Mouse (Mus musculus) midbrain, embryonic 15.5 days (tissue): ENCODE measurements around the gene Jmjd1c. TPM values are rescaled to one million over a fixed set of nuclear protein-coding genes. Genes with fewer than 3 reads are reported as not detected.

Experiments
- ATAC-seq: fragments of 200-750 bp; cut with Nextera tagmentation; replicated peaks from 2 replicates; pipeline ENCODE4 v1.8.0; 2017; ENCODE audit warnings: moderate TSS enrichment
- H3K27ac ChIP-seq: fragments of 300-500 bp; sonication (generic); 2 replicates; pipeline ENCODE4 v1.5.1; 2015; ENCODE audit warnings: mild to moderate bottlenecking, inconsistent platforms
- H3K27me3 ChIP-seq: fragments of 300-500 bp; sonication (generic); replicated peaks from 2 replicates; pipeline ENCODE4 v1.6.1; 2015; ENCODE audit warnings: inconsistent platforms
- H3K36me3 ChIP-seq: fragments of 300-500 bp; sonication (generic); replicated peaks from 2 replicates; pipeline ENCODE4 v1.6.1; 2015; ENCODE audit warnings: inconsistent platforms
- H3K4me1 ChIP-seq: fragments of 300-500 bp; sonication (generic); 2 replicates; pipeline ENCODE4 v1.6.1; 2015; ENCODE audit warnings: inconsistent platforms
- H3K4me2 ChIP-seq: fragments of 300-500 bp; sonication (generic); 2 replicates; pipeline ENCODE4 v1.6.1; 2015; ENCODE audit warnings: inconsistent platforms, mild to moderate bottlenecking, moderate library complexity
- H3K4me3 ChIP-seq: fragments of 300-500 bp; sonication (generic); 2 replicates; pipeline ENCODE4 v1.5.1; 2015; ENCODE audit warnings: mild to moderate bottlenecking, inconsistent platforms
- H3K9ac ChIP-seq: fragments of 300-500 bp; sonication (generic); 2 replicates; pipeline ENCODE4 v1.6.1; 2015; ENCODE audit warnings: mild to moderate bottlenecking, inconsistent platforms
- H3K9me3 ChIP-seq: fragments of 300-500 bp; sonication (generic); 2 replicates; pipeline ENCODE4 v1.6.1; 2016; ENCODE audit warnings: inconsistent platforms
- WGBS: fragments of 180-500 bp; shearing (Covaris S2); methylation state at CpG from one replicate; pipeline ENCODE4 v1.1.7; 2015; ENCODE audit warnings: mixed read lengths; 5-methylcytosine and 5-hydroxymethylcytosine counted together
- polyA plus RNA-seq: library from polyadenylated mRNA; unstranded; fragments of >200 nt; fragmentation: Nextera tagmentation; extraction: Ambion mirVana; gene quantifications from 2 replicates; pipeline ENCODE4 v1.2.1, GENCODE M21; 2015

Jmjd1c gene
- polyA plus RNA-seq, 1 experiment from 2014 or later: 53.8 TPM

DNA sequence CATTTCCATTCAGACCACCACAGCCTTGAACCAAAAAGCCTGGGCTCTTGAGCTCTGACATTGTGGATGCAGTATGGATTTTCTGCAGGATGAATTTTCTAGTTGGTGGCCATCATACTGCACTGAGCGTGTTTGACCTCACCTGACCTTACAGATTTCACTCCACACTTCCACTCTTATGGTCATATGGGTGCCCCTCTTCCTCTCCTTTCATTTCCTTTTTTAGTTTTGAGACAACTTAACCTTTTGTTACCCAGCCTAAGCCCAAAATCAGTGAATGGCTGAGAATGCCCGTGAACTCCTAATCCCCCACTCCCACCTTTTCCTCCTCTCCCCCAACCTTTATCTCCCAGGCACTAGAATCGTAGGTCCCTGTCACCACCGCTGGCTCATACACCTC, 194.7 kb downstream of the Jmjd1c start:
- ATAC-seq: no peak
- H3K27ac ChIP-seq: no peak overlapping the region
- no peak overlapping the region for H3K4me3 ChIP-seq
- WGBS: 63% methylated on average over 4 of the region's 4 CpGs
- H3K36me3 ChIP-seq: no peaks in the 10 kb centered on the region
- H3K4me1 ChIP-seq: no peaks in the 10 kb centered on the region
- no peaks in the 10 kb centered on the region for H3K9me3 ChIP-seq
- H3K4me2 ChIP-seq: no peak overlapping the region
- H3K27me3 ChIP-seq: no peaks in the 10 kb centered on the region
- H3K9ac ChIP-seq: no peak overlapping the region

DNA sequence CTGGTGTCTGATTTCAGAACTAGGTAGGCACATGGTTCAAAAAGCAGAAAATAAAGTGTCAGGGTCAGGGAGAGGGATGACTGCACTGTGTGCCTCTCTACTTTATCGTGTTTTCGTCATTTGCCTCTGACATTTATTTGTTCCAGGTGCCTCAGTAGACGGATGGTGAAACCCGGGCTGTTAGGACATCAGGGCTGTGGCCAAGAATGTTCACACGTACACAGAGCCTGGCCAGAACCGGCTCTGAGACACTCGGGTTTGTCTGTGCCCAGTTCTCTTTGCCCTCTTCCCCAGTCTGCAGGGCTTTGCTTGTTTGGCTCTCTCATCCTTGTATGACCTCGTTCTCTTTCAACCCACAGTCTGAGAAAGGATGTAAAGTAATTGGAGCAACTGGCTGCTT, 195.2 kb downstream of the Jmjd1c start:
- H3K4me1 ChIP-seq: no peaks in the 10 kb centered on the region
- no peak for ATAC-seq
- H3K36me3 ChIP-seq: no peaks in the 10 kb centered on the region
- no peaks in the 10 kb centered on the region for H3K27me3 ChIP-seq
- H3K4me3 ChIP-seq: no peak overlapping the region
- H3K9ac ChIP-seq: no peak overlapping the region
- H3K27ac ChIP-seq: no peak overlapping the region
- WGBS: 82% methylated on average over 8 of the region's 8 CpGs
- no peaks in the 10 kb centered on the region for H3K9me3 ChIP-seq
- H3K4me2 ChIP-seq: no peak overlapping the region

DNA sequence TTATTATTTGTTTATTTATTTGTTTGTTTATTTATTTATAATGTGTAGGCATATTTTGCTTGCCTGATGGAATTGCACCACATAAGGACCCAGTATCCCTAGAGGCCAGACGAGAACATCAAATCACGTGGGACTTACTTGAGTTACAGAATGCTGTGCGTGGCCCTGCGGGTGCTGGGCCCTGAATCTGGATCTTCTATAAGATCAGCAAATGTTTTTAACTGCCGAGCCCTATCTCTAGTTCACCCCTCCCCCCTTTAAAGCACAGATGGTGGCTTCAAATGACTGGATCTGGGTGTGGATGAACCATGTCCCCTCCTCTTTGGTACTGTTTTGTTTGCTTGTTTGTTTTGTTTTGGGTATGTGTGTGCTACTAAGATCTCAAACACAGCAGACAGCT, 199.4 kb downstream of the Jmjd1c start:
- WGBS: 78% methylated on average over 5 of the region's 5 CpGs
- Histone ChIP-seq H3K9ac (no peak overlapping the region), H3K4me2 (no peak overlapping the region), H3K27me3 (no peaks in the 10 kb centered on the region), H3K4me1 (no peaks in the 10 kb centered on the region), H3K36me3 (no peaks in the 10 kb centered on the region), H3K4me3 (no peak overlapping the region), H3K27ac (no peak overlapping the region), H3K9me3 (no peaks in the 10 kb centered on the region)
- no peak for ATAC-seq

DNA sequence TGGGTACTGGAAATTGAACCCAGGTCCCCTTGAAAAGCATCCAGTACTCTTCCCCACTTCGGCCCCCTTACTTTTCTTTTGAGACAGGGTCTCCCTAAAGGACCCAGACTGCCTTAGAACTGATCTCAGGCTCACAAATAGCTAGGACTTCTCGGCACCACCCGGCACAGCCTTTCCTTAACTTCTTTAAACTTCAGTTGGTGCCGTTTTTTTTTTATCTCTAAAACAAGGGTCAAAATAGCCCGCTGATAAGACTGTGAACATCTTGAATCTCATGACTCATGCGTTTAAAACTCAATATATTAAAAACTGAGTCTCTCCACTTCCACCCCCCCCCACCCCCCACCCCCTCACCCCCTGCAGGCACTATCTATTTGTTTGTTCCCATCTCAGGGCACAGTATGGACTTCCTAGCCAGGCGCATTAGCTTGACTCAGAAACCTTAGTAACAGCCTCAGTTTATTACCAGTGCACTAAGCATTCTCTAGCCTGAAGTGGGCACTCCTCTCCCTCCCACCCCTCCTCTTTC, 200.1 kb downstream of the Jmjd1c start:
- no peaks in the 10 kb centered on the region for H3K36me3 ChIP-seq
- no peak overlapping the region for H3K4me2 ChIP-seq
- no peak overlapping the region for H3K4me3 ChIP-seq
- H3K27ac ChIP-seq: no peak overlapping the region
- no peak for ATAC-seq
- 87% methylated on average over 7 of the region's 7 CpGs for WGBS
- H3K27me3 ChIP-seq: no peaks in the 10 kb centered on the region
- no peaks in the 10 kb centered on the region for H3K9me3 ChIP-seq
- no peak overlapping the region for H3K9ac ChIP-seq
- H3K4me1 ChIP-seq: no peaks in the 10 kb centered on the region

DNA sequence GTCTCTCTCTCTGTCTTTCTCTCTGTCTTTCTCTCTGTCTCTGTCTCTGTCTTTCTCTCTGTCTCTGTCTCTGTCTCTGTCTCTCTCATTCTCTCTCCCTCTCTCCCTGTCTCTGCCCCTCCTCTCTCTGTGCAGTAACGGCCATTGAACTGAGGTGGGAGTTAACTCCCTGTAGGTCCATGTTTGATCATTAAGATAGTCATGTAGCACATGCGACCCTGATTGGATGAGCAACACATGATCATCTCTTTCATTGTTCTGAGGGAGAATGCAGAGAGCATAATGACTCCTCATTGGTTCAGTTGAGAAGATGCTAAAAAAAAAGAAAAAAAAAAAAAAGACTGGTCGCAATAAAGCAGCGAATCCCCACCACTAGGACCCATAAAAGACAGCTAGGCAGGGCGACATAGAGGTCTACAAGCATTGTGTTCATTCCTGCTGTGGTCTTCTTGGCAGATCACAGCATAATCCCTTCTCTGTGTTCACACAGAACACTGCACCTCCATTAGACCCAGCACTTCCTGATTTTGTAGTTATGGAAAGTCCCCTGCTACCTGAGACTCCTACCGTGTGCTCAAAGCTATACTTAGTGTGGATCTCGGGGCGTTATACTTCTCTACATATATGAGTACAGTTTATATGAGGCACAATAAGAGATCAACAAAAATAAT, 200.7 kb downstream of the Jmjd1c start:
- H3K27ac ChIP-seq: no peak overlapping the region
- no peaks in the 10 kb centered on the region for H3K36me3 ChIP-seq
- H3K9ac ChIP-seq: no peak overlapping the region
- H3K4me2 ChIP-seq: no peak overlapping the region
- H3K4me1 ChIP-seq: no peaks in the 10 kb centered on the region
- ATAC-seq: no peak
- H3K27me3 ChIP-seq: no peaks in the 10 kb centered on the region
- no peaks in the 10 kb centered on the region for H3K9me3 ChIP-seq
- no peak overlapping the region for H3K4me3 ChIP-seq
- WGBS: 86% methylated on average over 8 of the region's 8 CpGs

DNA sequence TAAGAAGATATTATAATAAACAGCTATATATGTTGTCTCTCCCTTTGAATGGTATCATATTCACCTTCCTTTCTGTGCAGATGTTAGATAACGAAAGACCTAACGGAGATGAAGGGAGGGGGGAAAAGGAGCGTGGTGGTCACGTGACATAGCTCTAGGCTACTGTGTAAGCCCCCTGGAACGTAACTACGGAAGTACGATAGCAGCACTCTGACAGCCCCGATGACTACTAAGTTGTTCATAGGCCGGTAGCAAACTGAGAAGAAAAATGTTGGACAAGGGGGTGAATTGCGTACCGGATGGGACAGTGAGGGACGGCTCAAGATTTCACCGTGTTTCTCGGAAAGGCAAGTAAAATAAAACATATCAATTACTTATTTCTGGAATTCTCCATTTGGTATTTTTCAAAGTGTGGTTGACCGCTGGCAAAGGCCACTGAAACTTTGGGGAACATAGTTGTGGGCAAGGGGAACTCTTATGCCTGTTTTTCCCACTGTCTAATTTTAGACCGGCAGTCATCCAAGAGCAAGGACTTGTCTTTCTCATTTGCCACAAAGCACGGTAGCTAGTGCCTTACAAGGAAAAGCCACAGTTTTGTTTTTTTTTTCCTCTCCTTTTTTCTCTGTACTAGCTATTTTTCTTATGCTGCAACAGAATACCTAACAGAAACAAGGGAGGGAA, 201.4 kb downstream of the Jmjd1c start:
- ATAC-seq: no peak
- H3K36me3 ChIP-seq: no peaks in the 10 kb centered on the region
- no peaks in the 10 kb centered on the region for H3K27me3 ChIP-seq
- no peaks in the 10 kb centered on the region for H3K9me3 ChIP-seq
- H3K4me1 ChIP-seq: no peaks in the 10 kb centered on the region
- H3K27ac ChIP-seq: no peak overlapping the region
- no peak overlapping the region for H3K9ac ChIP-seq
- WGBS: 93% methylated on average over 17 of the region's 17 CpGs
- H3K4me2 ChIP-seq: no peak overlapping the region
- H3K4me3 ChIP-seq: no peak overlapping the region

DNA sequence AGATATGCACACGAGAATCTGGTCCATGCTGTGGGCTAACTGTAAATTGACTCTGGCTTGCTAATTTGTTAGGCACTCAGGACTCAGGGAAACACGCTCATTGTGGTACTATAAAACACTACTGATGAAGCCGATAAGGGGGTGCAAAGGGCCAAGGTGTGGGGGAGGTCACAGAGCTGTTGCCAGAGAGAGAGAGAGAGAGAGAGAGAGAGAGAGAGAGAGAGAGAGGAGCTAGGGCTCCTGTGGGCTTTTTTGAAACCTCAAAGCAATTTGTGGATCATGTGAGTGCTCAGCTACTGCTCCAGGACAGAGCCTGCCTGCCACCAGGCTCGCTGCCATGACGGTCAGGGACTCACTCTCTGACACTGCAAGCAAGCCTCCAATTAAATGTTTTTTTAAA, 202.9 kb downstream of the Jmjd1c start:
- no peaks in the 10 kb centered on the region for H3K27me3 ChIP-seq
- H3K9ac ChIP-seq: no peak overlapping the region
- H3K4me3 ChIP-seq: no peak overlapping the region
- H3K4me2 ChIP-seq: no peak overlapping the region
- H3K27ac ChIP-seq: no peak overlapping the region
- no peaks in the 10 kb centered on the region for H3K36me3 ChIP-seq
- 65% methylated on average over 5 of the region's 5 CpGs for WGBS
- no peaks in the 10 kb centered on the region for H3K9me3 ChIP-seq
- ATAC-seq: no peak
- H3K4me1 ChIP-seq: no peaks in the 10 kb centered on the region

DNA sequence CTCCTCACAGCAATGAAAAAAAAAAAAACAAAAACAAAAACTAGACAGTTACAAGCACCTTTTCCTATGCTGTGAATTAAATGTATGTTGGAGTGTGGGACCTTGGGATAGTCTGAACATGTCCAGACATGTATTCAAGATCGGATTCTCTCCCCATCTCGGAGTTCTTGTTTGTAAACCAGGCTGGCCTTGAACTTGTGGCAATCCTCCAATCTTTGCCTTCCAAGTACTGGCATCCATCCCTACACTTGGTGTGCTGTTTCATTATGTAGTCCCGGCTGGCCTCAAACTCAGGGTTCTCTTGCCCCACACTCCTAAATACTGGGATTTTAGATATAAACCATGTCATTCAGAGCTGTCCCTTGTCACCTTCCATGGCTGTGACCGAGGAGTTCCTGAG, 203.4 kb downstream of the Jmjd1c start:
- H3K36me3 ChIP-seq: no peaks in the 10 kb centered on the region
- 80% methylated on average over 4 of the region's 4 CpGs for WGBS
- no peaks in the 10 kb centered on the region for H3K9me3 ChIP-seq
- no peak overlapping the region for H3K9ac ChIP-seq
- ATAC-seq: no peak
- no peak overlapping the region for H3K27ac ChIP-seq
- H3K4me1 ChIP-seq: no peaks in the 10 kb centered on the region
- no peaks in the 10 kb centered on the region for H3K27me3 ChIP-seq
- no peak overlapping the region for H3K4me3 ChIP-seq
- H3K4me2 ChIP-seq: no peak overlapping the region

DNA sequence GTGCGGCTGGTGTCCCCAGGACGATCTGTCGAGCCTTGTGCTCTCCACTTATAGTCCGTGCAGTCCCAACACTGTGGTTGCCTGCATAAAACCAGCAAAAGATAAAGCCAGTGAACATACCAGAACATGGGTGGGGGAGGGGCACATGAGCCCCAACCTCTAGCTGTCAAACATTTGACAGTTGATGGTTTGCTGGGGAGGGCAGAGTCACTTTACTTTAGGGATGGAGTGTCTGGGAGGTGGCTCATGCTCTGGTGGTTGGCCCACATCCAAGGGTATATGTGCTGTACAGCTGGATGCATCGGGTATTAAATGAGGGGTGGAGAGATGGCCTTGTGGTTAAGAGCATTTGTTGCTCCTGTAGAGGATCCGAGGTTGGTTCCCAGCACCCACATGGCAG, 205.1 kb downstream of the Jmjd1c start:
- Histone ChIP-seq H3K4me2 (no peak overlapping the region), H3K4me3 (no peak overlapping the region), H3K27me3 (no peaks in the 10 kb centered on the region), H3K4me1 (no peaks in the 10 kb centered on the region), H3K9ac (no peak overlapping the region), H3K36me3 (no peaks in the 10 kb centered on the region), H3K27ac (no peak overlapping the region), H3K9me3 (no peaks in the 10 kb centered on the region)
- WGBS: 94% methylated on average over 6 of the region's 6 CpGs
- ATAC-seq: no peak

DNA sequence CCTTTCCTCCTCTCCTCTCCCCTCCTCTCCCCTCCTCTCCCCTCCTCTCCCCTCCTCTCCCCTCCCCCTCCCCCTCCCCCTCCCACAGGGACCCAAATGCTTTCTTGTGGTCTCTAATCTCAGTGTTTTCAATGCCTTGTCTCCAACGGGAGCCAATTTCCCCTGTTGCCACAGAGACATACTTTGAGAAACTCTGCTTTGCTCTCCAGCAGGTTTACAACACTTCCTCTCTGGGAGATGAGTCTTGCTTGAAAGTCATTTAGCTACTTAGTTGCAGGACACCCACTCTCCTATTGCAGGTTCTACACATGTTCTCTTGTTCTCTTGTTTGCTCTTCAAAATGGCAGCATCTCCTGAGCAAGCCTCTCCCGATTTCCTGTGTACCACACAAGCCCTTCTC, 206.4 kb downstream of the Jmjd1c start:
- ATAC-seq: no peak
- no peaks in the 10 kb centered on the region for H3K36me3 ChIP-seq
- no peak overlapping the region for H3K4me2 ChIP-seq
- no peak overlapping the region for H3K4me3 ChIP-seq
- H3K9me3 ChIP-seq: no peaks in the 10 kb centered on the region
- no peaks in the 10 kb centered on the region for H3K4me1 ChIP-seq
- H3K9ac ChIP-seq: no peak overlapping the region
- 69% methylated on average over 2 of the region's 2 CpGs for WGBS
- H3K27ac ChIP-seq: no peak overlapping the region
- H3K27me3 ChIP-seq: no peaks in the 10 kb centered on the region

Other genes starting within 250 kb of the Jmjd1c start
- gene Reep3, start 820 bp downstream of the Jmjd1c start, polyA plus RNA-seq: 28.3 and 29.2 TPM in 2 replicates
- gene Nrbf2, start 189.2 kb downstream of the Jmjd1c start, polyA plus RNA-seq: 37.3 and 40.4 TPM in 2 replicates